Mouse (Mus musculus) MEL (cell line): Measurements from ENCODE around the gene Guk1.

Experiments
- CHD1 ChIP-seq: IDR thresholded peaks from 2 replicates; pipeline ENCODE4 v1.6.1; 2012; ENCODE audit warnings: low read depth, mild to moderate bottlenecking, inconsistent platforms, low read length, improper control_type of control experiment
- CTCF ChIP-seq, 3 experiments: IDR thresholded peaks in 2 of 3; conservative IDR thresholded peaks in 1 of 3; 2 replicates each; pipeline ENCODE4 v1.5.1; 2011 to 2012; ENCODE audit warnings: low read length in 3 of 3, low read depth in 2 of 3, mild to moderate bottlenecking in 2 of 3, improper control_type of control experiment in 1 of 3, inconsistent platforms in 1 of 3, mixed read lengths in 1 of 3, moderate library complexity in 1 of 3; ENCODE audit not compliant: control insufficient read depth in 1 of 3, insufficient read depth in 1 of 3, poor library complexity in 1 of 3, severe bottlenecking in 1 of 3
- EP300 ChIP-seq, 2 experiments: IDR thresholded peaks; 2 replicates each; pipeline ENCODE4 v1.6.1; 2011; ENCODE audit warnings: improper control_type of control experiment in 2 of 2, low read length in 2 of 2, low read depth in 1 of 2, mild to moderate bottlenecking in 1 of 2
- MAZ ChIP-seq: IDR thresholded peaks from 2 replicates; pipeline ENCODE4 v1.6.1; 2012; ENCODE audit warnings: low read depth, mild to moderate bottlenecking, inconsistent platforms, low read length, improper control_type of control experiment
- NRF1 ChIP-seq: IDR thresholded peaks from 2 replicates; pipeline ENCODE4 v1.6.1; 2014; ENCODE audit warnings: low read depth, mild to moderate bottlenecking, inconsistent platforms, low read length, improper control_type of control experiment, moderate library complexity; ENCODE audit not compliant: poor library complexity, insufficient read depth, severe bottlenecking
- POLR2A ChIP-seq, 2 experiments: IDR thresholded peaks; 2 replicates each; pipeline ENCODE4 v1.6.1; 2011 to 2012; ENCODE audit warnings: low read length in 2 of 2, mild to moderate bottlenecking in 2 of 2, control low read depth in 1 of 2, improper control_type of control experiment in 1 of 2, low read depth in 1 of 2, moderate library complexity in 1 of 2; ENCODE audit not compliant: control insufficient read depth in 1 of 2, insufficient read depth in 1 of 2, poor library complexity in 1 of 2
- POLR2AphosphoS5 ChIP-seq: IDR thresholded peaks from 2 replicates; pipeline ENCODE4 v1.6.1; 2012; ENCODE audit warnings: low read depth, borderline replicate concordance, mild to moderate bottlenecking, inconsistent platforms, low read length, moderate library complexity, mixed read lengths
- ZC3H11A ChIP-seq: IDR thresholded peaks from 2 replicates; pipeline ENCODE4 v1.6.1; 2012; ENCODE audit warnings: low read depth, mild to moderate bottlenecking, inconsistent platforms, low read length, improper control_type of control experiment

- TF ChIP-seq CTCF (IDR thresholded peaks at IDR 0.05 in 2 of 3, conservative IDR thresholded peaks at IDR 0.05 in 1 of 3; ENCODE audit: control insufficient read depth in 1 of 3, insufficient read depth in 1 of 3, low read depth in 2 of 3, low read length in 3 of 3, poor library complexity in 1 of 3, severe bottlenecking in 1 of 3) (no peak), CHD1 (no peak), EP300 (IDR thresholded peaks at IDR 0.05; ENCODE audit: low read depth in 1 of 2, low read length in 2 of 2) (no peak), ZC3H11A (no peak), NRF1 (no peak), POLR2AphosphoS5 (no peak), POLR2A (IDR thresholded peaks at IDR 0.05; ENCODE audit: control insufficient read depth in 1 of 2, insufficient read depth in 1 of 2, low read depth in 1 of 2, low read length in 2 of 2, poor library complexity in 1 of 2) (no peak), MAZ (no peak)
Measured at GRCm38 (mm10) chr11:59239796-59240195, 47.8 kb upstream of the Guk1 start.
